Mouse (Mus musculus) liver, postnatal 0 days (tissue): Measurements from ENCODE around the gene Rsl24d1.

Experiments
- CTCF ChIP-seq: sonication (generic); IDR thresholded peaks from 2 replicates; pipeline ENCODE4 v1.5.1; 2016; ENCODE audit warnings: antibody characterized with exemption, low read depth
- EP300 ChIP-seq: IDR thresholded peaks from 2 replicates; pipeline ENCODE4 v1.6.1; 2016; ENCODE audit warnings: antibody characterized with exemption, low read depth, mild to moderate bottlenecking

- TF ChIP-seq CTCF, result no peak
- no peak for TF ChIP-seq EP300
Observed at GRCm38 (mm10) chr9:73130529-73130928, 17.3 kb downstream of the Rsl24d1 start.
